Mouse (Mus musculus) erythroblast, embryonic 14.5 days (primary cell): Measurements from ENCODE around the gene Phc3. TPM values are rescaled to one million over a fixed set of nuclear protein-coding genes. Genes with fewer than 3 reads are reported as not detected.

Experiments
- H3K27me3 ChIP-seq: 2 replicates; pipeline ENCODE4 v1.6.1; 2012; ENCODE audit warnings: inconsistent platforms; ENCODE audit not compliant: control insufficient read depth
- H3K36me3 ChIP-seq: 2 replicates; pipeline ENCODE4 v1.6.1; 2012; ENCODE audit warnings: mild to moderate bottlenecking, inconsistent platforms; ENCODE audit not compliant: control insufficient read depth
- H3K4me1 ChIP-seq: 2 replicates; pipeline ENCODE4 v1.6.1; 2012; ENCODE audit warnings: inconsistent platforms; ENCODE audit not compliant: control insufficient read depth
- H3K4me3 ChIP-seq: replicated peaks from 2 replicates; pipeline ENCODE3; 2012; ENCODE audit warnings: moderate library complexity, mild to moderate bottlenecking, inconsistent platforms
- H3K9me3 ChIP-seq: 2 replicates; pipeline ENCODE4 v1.6.1; 2012; ENCODE audit warnings: low read length, inconsistent platforms, mixed read lengths; ENCODE audit not compliant: control insufficient read depth
- GATA1 ChIP-seq: IDR thresholded peaks from 2 replicates; pipeline ENCODE4 v1.6.1; 2012; ENCODE audit warnings: low read length, inconsistent platforms, mixed read lengths
- TAL1 ChIP-seq: IDR thresholded peaks from 3 replicates; pipeline ENCODE4 v1.6.1; 2012; ENCODE audit warnings: low read length, inconsistent platforms, mixed read lengths
- polyA plus RNA-seq: library from polyadenylated mRNA; stranded (reverse); fragments of >175 nt; gene quantifications from 2 replicates; pipeline ENCODE4 v1.2.3, GENCODE M21; 2012

Gene Phc3
- polyA plus RNA-seq, 1 experiment, result 0.08 TPM

DNA sequence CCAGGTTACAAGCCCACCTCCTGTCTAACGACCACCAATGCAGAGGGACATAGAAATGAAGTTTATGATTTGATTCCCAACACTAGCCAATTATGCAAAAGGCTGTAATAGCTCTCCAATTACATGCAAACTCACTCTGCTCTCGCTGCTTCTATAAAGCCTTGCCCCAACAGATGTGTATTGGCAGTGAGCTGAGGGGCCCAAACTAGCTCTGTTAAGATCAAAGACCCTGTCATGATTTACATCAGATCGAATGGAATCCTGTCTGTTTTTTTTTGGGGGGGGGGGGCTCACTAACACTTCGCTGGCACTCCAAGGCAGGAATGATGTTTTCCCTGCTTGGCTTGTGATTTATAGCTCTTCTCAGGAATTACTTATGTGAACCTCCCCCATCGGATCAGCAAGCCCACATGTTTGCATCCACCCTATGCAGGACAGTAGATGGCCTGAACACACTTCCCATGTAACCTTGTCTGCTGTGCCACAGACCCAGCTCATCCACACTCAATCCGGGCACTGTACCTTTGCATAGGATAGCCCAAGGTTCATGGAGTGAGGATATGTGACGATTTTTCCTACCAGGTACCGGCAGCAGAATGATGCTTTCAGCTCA is 13.8 kb upstream of the Phc3 start:
- no peaks in the 10 kb centered on the region for H3K36me3 ChIP-seq
- H3K27me3 ChIP-seq, result no peaks in the 10 kb centered on the region
- peaks cover 2% of the 10 kb centered on the region; the same call in 1 of the 2 replicates for H3K4me1 ChIP-seq
- TF ChIP-seq TAL1, result no peak
- TF ChIP-seq GATA1, result no peak
- no peak overlapping the region for H3K4me3 ChIP-seq
- H3K9me3 ChIP-seq, result no peaks in the 10 kb centered on the region

GRCm38 (mm10) chr3:30981616-30982380 is 12.6 kb upstream of the Phc3 start:
- Histone ChIP-seq H3K4me1 (no peaks in the 10 kb centered on the region), H3K4me3 (no peak overlapping the region), H3K27me3 (no peaks in the 10 kb centered on the region), H3K9me3 (no peaks in the 10 kb centered on the region), H3K36me3 (no peaks in the 10 kb centered on the region)
- no peak for TF ChIP-seq TAL1
- no peak for TF ChIP-seq GATA1

GRCm38 (mm10) chr3:30976991-30977603 is 7.9 kb upstream of the Phc3 start:
- no peaks in the 10 kb centered on the region for H3K9me3 ChIP-seq
- TF ChIP-seq TAL1 (no peak), GATA1 (no peak)
- H3K27me3 ChIP-seq, result peaks cover 3% of the 10 kb centered on the region; the same call in 1 of the 2 replicates
- no peaks in the 10 kb centered on the region for H3K4me1 ChIP-seq
- H3K4me3 ChIP-seq, result no peak overlapping the region
- no peaks in the 10 kb centered on the region for H3K36me3 ChIP-seq

GRCm38 (mm10) chr3:30975102-30975754 is 6.0 kb upstream of the Phc3 start:
- peaks cover 3% of the 10 kb centered on the region for H3K27me3 ChIP-seq
- no peaks in the 10 kb centered on the region for H3K36me3 ChIP-seq
- no peaks in the 10 kb centered on the region for H3K4me1 ChIP-seq
- H3K4me3 ChIP-seq, result no peak overlapping the region
- TF ChIP-seq TAL1 (no peak), GATA1 (no peak)
- H3K9me3 ChIP-seq, result no peaks in the 10 kb centered on the region

- peaks cover 26% of the 10 kb centered on the region for H3K4me1 ChIP-seq
- H3K4me3 ChIP-seq, result peak overlapping the region; percentile 99
- TF ChIP-seq TAL1 (no peak), GATA1 (no peak)
- peaks cover 3% of the 10 kb centered on the region for H3K27me3 ChIP-seq
- H3K36me3 ChIP-seq, result peaks cover 28% of the 10 kb centered on the region
- H3K9me3 ChIP-seq, result no peaks in the 10 kb centered on the region
These were observed 603 bp downstream of the Phc3 start for GRCm38 (mm10) chr3:30968531-30969092.

DNA sequence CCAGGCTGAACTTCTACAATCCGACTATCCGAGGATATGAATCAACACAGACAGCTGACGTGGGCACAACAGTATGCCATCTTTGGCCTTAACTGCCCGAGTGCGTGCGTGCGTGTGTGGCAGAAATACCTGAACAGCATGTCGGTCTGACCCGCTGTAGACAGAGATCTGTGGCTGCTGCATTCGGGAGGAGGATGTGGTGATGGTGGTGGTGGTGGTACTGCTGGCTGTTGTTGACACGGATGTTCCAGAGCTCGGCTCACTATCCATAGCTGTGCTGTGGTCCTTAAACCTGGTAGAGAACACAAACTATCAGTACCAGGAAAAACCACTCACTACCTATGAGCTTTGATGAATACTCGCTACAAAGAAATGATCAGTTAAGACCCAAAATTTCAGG is 3.6 kb downstream of the Phc3 start:
- H3K27me3 ChIP-seq, result no peaks in the 10 kb centered on the region
- no peaks in the 10 kb centered on the region; the same call in 1 of the 2 replicates for H3K9me3 ChIP-seq
- peaks cover 26% of the 10 kb centered on the region for H3K4me1 ChIP-seq
- TF ChIP-seq TAL1, result no peak
- no peak for TF ChIP-seq GATA1
- H3K36me3 ChIP-seq, result peaks cover 53% of the 10 kb centered on the region
- no peak overlapping the region for H3K4me3 ChIP-seq

DNA sequence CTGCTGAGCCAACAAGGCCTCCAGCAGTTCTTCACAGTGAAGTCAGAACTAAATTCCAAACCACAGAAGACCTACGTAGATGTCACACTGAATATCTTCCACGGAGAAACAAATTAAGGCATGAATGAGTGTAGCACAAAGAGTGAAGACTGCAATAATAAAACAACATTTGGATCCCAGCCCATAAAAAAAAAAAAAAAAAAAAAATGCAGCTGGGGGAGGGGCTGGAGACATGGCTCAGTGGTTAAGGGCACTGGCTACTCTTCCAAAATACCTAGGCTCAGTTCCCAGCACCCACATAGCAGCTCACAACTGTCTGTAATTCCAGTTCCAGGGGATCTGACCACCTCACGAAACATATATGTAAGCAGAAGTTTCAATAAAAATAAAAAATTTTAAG is 5.0 kb downstream of the Phc3 start:
- peaks cover 19% of the 10 kb centered on the region for H3K4me1 ChIP-seq
- TF ChIP-seq TAL1, result no peak
- TF ChIP-seq GATA1, result no peak
- H3K27me3 ChIP-seq, result no peaks in the 10 kb centered on the region
- H3K36me3 ChIP-seq, result peaks cover 68% of the 10 kb centered on the region
- H3K9me3 ChIP-seq, result no peaks in the 10 kb centered on the region; the same call in 1 of the 2 replicates
- H3K4me3 ChIP-seq, result no peak overlapping the region

DNA sequence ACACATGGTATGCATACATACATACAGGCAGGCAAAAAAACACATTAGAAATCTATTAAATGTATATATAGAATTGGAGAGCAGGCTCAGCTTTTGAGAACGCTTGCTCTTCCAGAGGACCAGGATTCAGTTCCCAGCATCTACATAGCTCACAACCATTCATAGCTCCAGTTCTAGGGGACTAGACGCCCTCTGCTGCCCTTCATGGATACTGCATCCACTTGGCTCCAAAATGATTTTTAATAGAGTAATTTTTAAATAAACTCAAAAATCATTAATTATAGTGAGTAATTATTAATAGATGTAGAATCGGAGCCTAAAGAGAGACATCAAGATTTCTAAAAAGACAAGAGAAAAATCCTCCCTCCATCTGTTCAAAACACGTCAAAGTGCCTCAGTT is 6.1 kb downstream of the Phc3 start:
- TF ChIP-seq GATA1, result no peak
- TF ChIP-seq TAL1, result no peak
- H3K27me3 ChIP-seq, result no peaks in the 10 kb centered on the region
- H3K36me3 ChIP-seq, result peaks cover 78% of the 10 kb centered on the region
- peaks cover 11% of the 10 kb centered on the region for H3K4me1 ChIP-seq
- H3K9me3 ChIP-seq, result no peaks in the 10 kb centered on the region; the same call in 1 of the 2 replicates
- H3K4me3 ChIP-seq, result no peak overlapping the region
